Mouse (Mus musculus): Measurements from ENCODE around the gene Enpp5. TPM values are rescaled to one million over a fixed set of nuclear protein-coding genes. Genes with fewer than 3 reads are reported as not detected.

Enpp5 gene
- 30.1 and 34.4 TPM in 2 replicates for polyA plus RNA-seq (2015; fragmentation: Nextera tagmentation; extraction: Ambion mirVana)

DNA sequence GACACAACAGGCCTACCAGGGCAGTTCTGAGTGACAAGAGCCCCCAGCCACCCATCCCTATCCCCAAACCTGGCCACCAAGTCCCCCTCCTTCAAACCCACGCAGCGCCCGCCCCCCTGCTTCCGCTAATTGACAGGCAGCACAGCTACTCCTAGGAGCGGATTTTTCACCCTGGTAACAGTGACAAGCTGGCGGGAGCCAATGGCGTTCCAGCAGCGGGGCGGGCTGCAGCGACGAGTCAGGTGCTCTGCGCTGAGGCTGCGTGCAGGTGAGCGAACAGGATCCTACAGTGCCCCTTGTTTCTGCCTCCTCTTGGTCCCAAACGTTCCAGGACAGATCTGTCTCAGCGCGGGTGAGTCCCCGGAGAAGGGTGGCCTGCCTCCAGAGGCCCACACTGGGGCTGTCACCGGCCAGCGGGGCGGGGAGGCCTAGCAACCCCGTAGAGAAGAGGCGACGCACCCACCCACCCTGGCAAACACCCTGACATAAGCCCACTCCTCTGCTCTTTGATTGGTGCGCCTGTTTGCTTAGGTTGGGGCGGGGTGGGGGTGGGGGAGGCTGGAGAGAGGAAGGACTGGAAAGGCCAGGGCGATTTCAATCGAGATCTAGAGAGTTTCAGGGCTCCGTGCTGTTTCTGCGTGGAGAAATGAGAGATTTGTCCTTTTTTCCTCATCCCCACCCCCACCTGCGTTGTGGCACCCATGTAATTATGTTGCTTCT is at the start of gene Enpp5:
Enpp5 (plus strand) TSS at position 183 of the 720 bp plus-strand sequence.
- peak; percentile 97 for ATAC-seq (ENCODE audit: low read depth)
- Histone ChIP-seq H3K4me1 (replicated peaks; ENCODE audit: control insufficient read depth, insufficient read depth, low read length) (no peaks in the 10 kb centered on the region), H3K27ac (ENCODE audit: low read length) (peak within 1 kb of the TSS; percentile 88)

GRCm38 (mm10) chr17:44029616-44030015 is 49.0 kb upstream of the Enpp5 start:
- Histone ChIP-seq H3K27ac (ENCODE audit: low read length) (no peak overlapping the region), H3K4me3 (ENCODE audit: low read length) (no peak overlapping the region), H3K4me1 (replicated peaks; ENCODE audit: control insufficient read depth, insufficient read depth, low read length) (no peaks in the 10 kb centered on the region), H3K9ac (ENCODE audit: low read length) (no peak overlapping the region), H3K4me2 (ENCODE audit: low read depth, low read length) (no peak overlapping the region), H3K9me3 (ENCODE audit: control insufficient read depth, low read length) (no peaks in the 10 kb centered on the region), H3K27me3 (ENCODE audit: control insufficient read depth, insufficient read depth, low read depth, low read length) (no peaks in the 10 kb centered on the region), H3K36me3 (ENCODE audit: control insufficient read depth, insufficient read depth, low read length) (no peaks in the 10 kb centered on the region)
- 44% methylated on average over 5 of the region's 5 CpGs for WGBS
- no peak for ATAC-seq (ENCODE audit: low read depth)

More for the DNA sequence above, at the start of gene Enpp5:
- peak within 1 kb of the TSS; percentile 75 for H3K9ac ChIP-seq (ENCODE audit: low read length)
- peak within 1 kb of the TSS; percentile 62 for H3K4me3 ChIP-seq (ENCODE audit: low read length)
- no peaks in the 10 kb centered on the region for H3K9me3 ChIP-seq (ENCODE audit: control insufficient read depth, low read length)
- no peaks in the 10 kb centered on the region for H3K36me3 ChIP-seq (ENCODE audit: control insufficient read depth, insufficient read depth, low read length)
- H3K27me3 ChIP-seq (ENCODE audit: control insufficient read depth, insufficient read depth, low read depth, low read length) = no peaks in the 10 kb centered on the region
- WGBS = under 1% methylated on average over 31 of the region's 31 CpGs
- peak within 1 kb of the TSS; percentile 82 for H3K4me2 ChIP-seq (ENCODE audit: low read depth, low read length)

- 69% methylated on average over 3 of the region's 3 CpGs for WGBS
- Histone ChIP-seq H3K27ac (ENCODE audit: low read length) (no peak overlapping the region; the same call in 1 of the 2 replicates), H3K4me2 (ENCODE audit: low read depth, low read length) (no peak overlapping the region), H3K27me3 (ENCODE audit: control insufficient read depth, insufficient read depth, low read depth, low read length) (no peaks in the 10 kb centered on the region), H3K9me3 (ENCODE audit: control insufficient read depth, low read length) (no peaks in the 10 kb centered on the region), H3K9ac (ENCODE audit: low read length) (no peak overlapping the region), H3K4me1 (replicated peaks; ENCODE audit: control insufficient read depth, insufficient read depth, low read length) (no peaks in the 10 kb centered on the region), H3K4me3 (ENCODE audit: low read length) (no peak overlapping the region), H3K36me3 (ENCODE audit: control insufficient read depth, insufficient read depth, low read length) (no peaks in the 10 kb centered on the region)
- ATAC-seq (ENCODE audit: low read depth) = no peak
These were observed 47.6 kb upstream of the Enpp5 start for GRCm38 (mm10) chr17:44030776-44031587.

GRCm38 (mm10) chr17:44035005-44035404 is 43.6 kb upstream of the Enpp5 start:
- Histone ChIP-seq H3K4me3 (ENCODE audit: low read length) (no peak overlapping the region), H3K36me3 (ENCODE audit: control insufficient read depth, insufficient read depth, low read length) (no peaks in the 10 kb centered on the region), H3K9me3 (ENCODE audit: control insufficient read depth, low read length) (no peaks in the 10 kb centered on the region), H3K4me1 (replicated peaks; ENCODE audit: control insufficient read depth, insufficient read depth, low read length) (no peaks in the 10 kb centered on the region), H3K27me3 (ENCODE audit: control insufficient read depth, insufficient read depth, low read depth, low read length) (no peaks in the 10 kb centered on the region), H3K9ac (ENCODE audit: low read length) (no peak overlapping the region), H3K4me2 (ENCODE audit: low read depth, low read length) (no peak overlapping the region), H3K27ac (ENCODE audit: low read length) (no peak overlapping the region)
- WGBS = 97% methylated on average over 1 of the region's 1 CpGs
- ATAC-seq (ENCODE audit: low read depth) = no peak

GRCm38 (mm10) chr17:44038656-44039055 is 40.0 kb upstream of the Enpp5 start:
- no peak overlapping the region for H3K9ac ChIP-seq (ENCODE audit: low read length)
- no peak overlapping the region for H3K27ac ChIP-seq (ENCODE audit: low read length)
- WGBS = 63% methylated on average over 9 of the region's 9 CpGs
- H3K4me3 ChIP-seq (ENCODE audit: low read length) = no peak overlapping the region
- H3K27me3 ChIP-seq (ENCODE audit: control insufficient read depth, insufficient read depth, low read depth, low read length) = no peaks in the 10 kb centered on the region
- no peaks in the 10 kb centered on the region for H3K36me3 ChIP-seq (ENCODE audit: control insufficient read depth, insufficient read depth, low read length)
- ATAC-seq (ENCODE audit: low read depth) = no peak
- no peak overlapping the region for H3K4me2 ChIP-seq (ENCODE audit: low read depth, low read length)
- H3K9me3 ChIP-seq (ENCODE audit: control insufficient read depth, low read length) = no peaks in the 10 kb centered on the region
- no peaks in the 10 kb centered on the region for H3K4me1 ChIP-seq (replicated peaks; ENCODE audit: control insufficient read depth, insufficient read depth, low read length)

GRCm38 (mm10) chr17:44040449-44040848 is 38.2 kb upstream of the Enpp5 start:
- Histone ChIP-seq H3K4me2 (ENCODE audit: low read depth, low read length) (no peak overlapping the region), H3K4me3 (ENCODE audit: low read length) (no peak overlapping the region), H3K27me3 (ENCODE audit: control insufficient read depth, insufficient read depth, low read depth, low read length) (no peaks in the 10 kb centered on the region), H3K9me3 (ENCODE audit: control insufficient read depth, low read length) (no peaks in the 10 kb centered on the region), H3K4me1 (replicated peaks; ENCODE audit: control insufficient read depth, insufficient read depth, low read length) (no peaks in the 10 kb centered on the region), H3K27ac (ENCODE audit: low read length) (no peak overlapping the region), H3K36me3 (ENCODE audit: control insufficient read depth, insufficient read depth, low read length) (no peaks in the 10 kb centered on the region), H3K9ac (ENCODE audit: low read length) (no peak overlapping the region)
- ATAC-seq (ENCODE audit: low read depth) = no peak
- 89% methylated on average over 2 of the region's 2 CpGs for WGBS

GRCm38 (mm10) chr17:44042301-44042700 is 36.3 kb upstream of the Enpp5 start:
- H3K9me3 ChIP-seq (ENCODE audit: control insufficient read depth, low read length) = no peaks in the 10 kb centered on the region
- no peaks in the 10 kb centered on the region for H3K27me3 ChIP-seq (ENCODE audit: control insufficient read depth, insufficient read depth, low read depth, low read length)
- H3K9ac ChIP-seq (ENCODE audit: low read length) = no peak overlapping the region
- ATAC-seq (ENCODE audit: low read depth) = no peak
- H3K4me2 ChIP-seq (ENCODE audit: low read depth, low read length) = no peak overlapping the region
- no peak overlapping the region for H3K4me3 ChIP-seq (ENCODE audit: low read length)
- H3K36me3 ChIP-seq (ENCODE audit: control insufficient read depth, insufficient read depth, low read length) = no peaks in the 10 kb centered on the region
- peak overlapping the region; percentile 67 for H3K27ac ChIP-seq (ENCODE audit: low read length)
- H3K4me1 ChIP-seq (replicated peaks; ENCODE audit: control insufficient read depth, insufficient read depth, low read length) = no peaks in the 10 kb centered on the region
- WGBS = 76% methylated on average over 2 of the region's 2 CpGs

GRCm38 (mm10) chr17:44042861-44043260 is 35.8 kb upstream of the Enpp5 start:
- Histone ChIP-seq H3K4me1 (replicated peaks; ENCODE audit: control insufficient read depth, insufficient read depth, low read length) (no peaks in the 10 kb centered on the region), H3K27me3 (ENCODE audit: control insufficient read depth, insufficient read depth, low read depth, low read length) (no peaks in the 10 kb centered on the region), H3K36me3 (ENCODE audit: control insufficient read depth, insufficient read depth, low read length) (no peaks in the 10 kb centered on the region), H3K27ac (ENCODE audit: low read length) (peak overlapping the region; percentile 67), H3K9ac (ENCODE audit: low read length) (no peak overlapping the region), H3K4me2 (ENCODE audit: low read depth, low read length) (no peak overlapping the region), H3K4me3 (ENCODE audit: low read length) (no peak overlapping the region), H3K9me3 (ENCODE audit: control insufficient read depth, low read length) (no peaks in the 10 kb centered on the region)
- WGBS = 58% methylated on average over 8 of the region's 8 CpGs
- peak; percentile 84 for ATAC-seq (ENCODE audit: low read depth)

DNA sequence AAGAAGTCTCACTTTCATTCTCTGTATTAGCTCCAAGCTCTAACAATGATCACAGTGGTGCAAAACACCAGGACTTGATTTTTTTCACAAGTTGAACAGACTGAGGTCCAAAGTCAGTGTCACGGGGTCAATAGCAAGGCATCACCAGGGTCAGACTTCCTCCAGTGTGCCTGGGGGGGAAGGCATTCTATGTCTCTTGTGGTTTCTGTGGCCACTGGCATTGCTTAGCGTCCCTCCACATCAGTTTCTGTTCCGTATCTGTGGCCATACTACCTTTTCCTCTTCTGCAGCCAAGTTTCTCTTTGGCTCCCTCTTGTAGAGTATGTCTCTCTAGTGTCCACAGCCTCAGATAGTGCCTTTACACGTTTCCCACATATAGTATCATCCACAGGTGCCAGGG is 25.2 kb upstream of the Enpp5 start:
- Histone ChIP-seq H3K27ac (ENCODE audit: low read length) (no peak overlapping the region), H3K4me3 (ENCODE audit: low read length) (no peak overlapping the region), H3K9me3 (ENCODE audit: control insufficient read depth, low read length) (no peaks in the 10 kb centered on the region), H3K27me3 (ENCODE audit: control insufficient read depth, insufficient read depth, low read depth, low read length) (no peaks in the 10 kb centered on the region), H3K4me1 (replicated peaks; ENCODE audit: control insufficient read depth, insufficient read depth, low read length) (no peaks in the 10 kb centered on the region), H3K36me3 (ENCODE audit: control insufficient read depth, insufficient read depth, low read length) (no peaks in the 10 kb centered on the region), H3K9ac (ENCODE audit: low read length) (no peak overlapping the region), H3K4me2 (ENCODE audit: low read depth, low read length) (no peak overlapping the region)
- WGBS = 72% methylated on average over 4 of the region's 4 CpGs
- ATAC-seq (ENCODE audit: low read depth) = no peak

Measured in lung, embryonic 16.5 days (tissue).